Mouse (Mus musculus) intestine, embryonic 16.5 days (tissue): ENCODE results near the gene Uck2. TPM values are rescaled to one million over a fixed set of nuclear protein-coding genes. Genes with fewer than 3 reads are reported as not detected.

Source experiments
- ATAC-seq: fragments of 200-750 bp; cut with Nextera tagmentation; 2 replicates; pipeline ENCODE4 v1.8.0; 2017; ENCODE audit warnings: moderate TSS enrichment, moderate library complexity
- H3K27ac ChIP-seq: fragments of 300-500 bp; sonication (generic); 2 replicates; pipeline ENCODE4 v1.5.1; 2014; ENCODE audit warnings: mild to moderate bottlenecking, low read length
- H3K27me3 ChIP-seq: fragments of 300-500 bp; sonication (generic); replicated peaks from 2 replicates; pipeline ENCODE4 v1.6.1; 2014; ENCODE audit warnings: low read length, control low read depth, mixed read lengths; ENCODE audit not compliant: control insufficient read depth, insufficient read depth
- H3K36me3 ChIP-seq: fragments of 300-500 bp; sonication (generic); 2 replicates; pipeline ENCODE4 v1.6.1; 2014; ENCODE audit warnings: low read length, control low read depth; ENCODE audit not compliant: control insufficient read depth, insufficient read depth
- H3K4me1 ChIP-seq: fragments of 300-500 bp; sonication (generic); 2 replicates; pipeline ENCODE4 v1.6.1; 2014; ENCODE audit warnings: low read length, control low read depth, mixed read lengths; ENCODE audit not compliant: control insufficient read depth, insufficient read depth
- H3K4me2 ChIP-seq: fragments of 300-500 bp; sonication (generic); 2 replicates; pipeline ENCODE4 v1.6.1; 2014; ENCODE audit warnings: low read depth, low read length, control low read depth
- H3K4me3 ChIP-seq: fragments of 300-500 bp; sonication (generic); 2 replicates; pipeline ENCODE4 v1.5.1; 2014; ENCODE audit warnings: mild to moderate bottlenecking, low read length
- H3K9ac ChIP-seq: fragments of 300-500 bp; sonication (generic); 2 replicates; pipeline ENCODE4 v1.6.1; 2014; ENCODE audit warnings: low read depth, low read length
- H3K9me3 ChIP-seq: fragments of 300-500 bp; sonication (generic); 2 replicates; pipeline ENCODE4 v1.6.1; 2016; ENCODE audit warnings: low read length, control low read depth; ENCODE audit not compliant: control insufficient read depth
- WGBS: fragments of 180-500 bp; shearing (Covaris S2); extraction: QIAGEN DNeasy Blood & Tissue Kit; methylation state at CpG from one replicate; pipeline ENCODE4 v1.1.7; 2014; 5-methylcytosine and 5-hydroxymethylcytosine counted together
- polyA plus RNA-seq: library from polyadenylated mRNA; unstranded; fragments of >200 nt; fragmentation: Nextera tagmentation; extraction: Ambion mirVana; gene quantifications from 2 replicates; pipeline ENCODE4 v1.2.1, GENCODE M21; 2015

Gene Uck2
- polyA plus RNA-seq, 1 experiment from 2014 or later = 36.8 TPM

DNA sequence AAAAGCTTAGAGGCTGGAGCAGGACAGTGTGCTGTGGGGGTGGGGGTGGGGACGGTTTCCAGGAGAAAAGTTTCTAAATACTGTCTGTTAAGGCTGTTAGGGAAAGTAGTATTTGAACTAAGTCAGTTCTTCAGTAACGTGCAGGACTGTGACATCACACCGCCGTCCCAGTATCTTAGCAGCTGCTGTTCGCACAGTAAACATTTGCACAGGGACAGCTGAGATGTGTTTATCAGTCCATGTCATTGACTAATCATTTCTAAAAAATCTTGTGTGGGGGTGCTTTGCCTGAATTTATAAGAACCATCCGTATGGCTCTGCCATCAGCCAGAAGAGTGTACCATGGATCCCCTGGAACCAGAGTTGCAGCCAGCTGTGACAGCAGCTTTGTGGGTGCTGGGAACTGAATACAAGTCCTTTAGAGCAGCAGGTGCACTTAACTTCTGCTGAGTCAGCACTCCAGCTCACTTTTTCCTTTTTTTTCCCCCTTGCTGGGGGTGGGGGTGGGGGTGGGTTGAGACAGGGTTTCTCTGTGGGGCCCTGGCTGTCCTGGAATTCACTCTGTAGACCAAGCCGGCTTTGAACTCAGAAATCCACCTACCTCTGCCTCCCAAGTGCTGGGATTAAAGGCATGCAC is 20.5 kb upstream of the Uck2 start:
- ATAC-seq = no peak
- Histone ChIP-seq H3K27me3 (no peaks in the 10 kb centered on the region), H3K4me2 (no peak overlapping the region), H3K9me3 (no peaks in the 10 kb centered on the region), H3K4me3 (no peak overlapping the region), H3K9ac (no peak overlapping the region), H3K36me3 (0 out of 2 replicates have a peak, but pooled peaks cover 2% of the 10 kb centered on the region), H3K4me1 (peaks cover 5% of the 10 kb centered on the region), H3K27ac (no peak overlapping the region)
- WGBS = 32% methylated on average over 7 of the region's 7 CpGs

DNA sequence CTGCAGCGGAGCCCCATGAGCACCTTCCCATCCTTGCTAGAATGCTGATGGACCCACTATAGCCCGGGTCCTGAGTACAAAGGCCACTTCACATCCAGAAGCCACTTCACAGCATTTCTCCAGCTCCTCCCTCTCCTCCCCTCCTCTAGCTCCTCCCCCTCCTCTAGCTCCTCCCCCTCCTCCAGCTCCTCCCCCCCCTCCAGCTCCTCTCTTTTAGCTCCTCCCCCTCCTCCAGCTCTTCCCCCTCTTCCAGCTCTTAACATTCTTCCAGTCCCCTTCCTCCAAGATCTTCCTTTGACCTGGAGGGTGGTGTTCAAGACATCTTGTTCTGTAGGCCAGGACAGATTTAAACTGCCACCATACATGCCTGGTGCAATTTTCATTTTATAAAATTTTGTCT is 15.0 kb upstream of the Uck2 start:
- ATAC-seq = no peak
- H3K36me3 ChIP-seq = no peaks in the 10 kb centered on the region
- H3K4me3 ChIP-seq = no peak overlapping the region
- 73% methylated on average over 2 of the region's 2 CpGs for WGBS
- H3K4me1 ChIP-seq = no peaks in the 10 kb centered on the region
- H3K27me3 ChIP-seq = no peaks in the 10 kb centered on the region
- no peak overlapping the region for H3K27ac ChIP-seq
- H3K4me2 ChIP-seq = no peak overlapping the region
- H3K9ac ChIP-seq = no peak overlapping the region
- H3K9me3 ChIP-seq = no peaks in the 10 kb centered on the region

DNA sequence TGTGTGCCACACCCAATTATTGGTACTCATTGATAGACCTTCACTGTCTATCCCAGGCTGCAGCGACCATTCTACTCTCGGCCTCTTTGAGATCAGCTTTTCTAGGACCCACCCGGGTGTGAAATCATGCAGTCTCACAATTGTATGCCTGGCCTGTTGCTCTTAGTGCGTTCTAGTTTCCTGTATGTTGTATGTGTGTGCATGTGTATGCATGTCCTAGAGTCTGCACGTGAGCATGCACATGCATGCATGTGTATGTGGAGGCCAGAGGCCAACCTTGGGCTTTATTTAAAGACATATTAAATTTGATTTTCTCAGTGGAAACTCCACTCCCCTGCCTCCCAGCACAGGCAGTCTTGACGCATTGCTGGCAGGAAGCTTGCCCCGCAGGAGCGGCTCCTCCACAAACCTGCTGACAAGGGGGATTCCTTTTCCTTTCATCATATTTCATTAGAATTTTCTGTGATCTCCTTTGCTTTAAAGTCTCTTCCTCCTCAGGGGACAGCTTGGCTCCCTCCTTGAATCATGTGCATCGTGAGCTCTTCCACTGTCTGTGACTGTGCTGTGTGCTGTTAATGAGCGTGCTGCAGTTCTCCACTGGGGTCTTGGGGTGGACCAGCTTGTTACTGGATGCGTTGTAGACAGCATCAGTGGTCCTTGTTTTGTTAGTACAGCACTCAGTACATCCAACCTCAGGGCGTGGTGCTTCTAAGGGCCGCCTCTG is 10.7 kb upstream of the Uck2 start:
- no peak for ATAC-seq
- Histone ChIP-seq H3K9ac (no peak overlapping the region), H3K4me3 (no peak overlapping the region), H3K27ac (no peak overlapping the region), H3K36me3 (no peaks in the 10 kb centered on the region), H3K4me1 (no peaks in the 10 kb centered on the region), H3K4me2 (no peak overlapping the region), H3K27me3 (0 out of 2 replicates have a peak, but pooled peaks cover 2% of the 10 kb centered on the region), H3K9me3 (no peaks in the 10 kb centered on the region)
- WGBS = 67% methylated on average over 13 of the region's 13 CpGs

DNA sequence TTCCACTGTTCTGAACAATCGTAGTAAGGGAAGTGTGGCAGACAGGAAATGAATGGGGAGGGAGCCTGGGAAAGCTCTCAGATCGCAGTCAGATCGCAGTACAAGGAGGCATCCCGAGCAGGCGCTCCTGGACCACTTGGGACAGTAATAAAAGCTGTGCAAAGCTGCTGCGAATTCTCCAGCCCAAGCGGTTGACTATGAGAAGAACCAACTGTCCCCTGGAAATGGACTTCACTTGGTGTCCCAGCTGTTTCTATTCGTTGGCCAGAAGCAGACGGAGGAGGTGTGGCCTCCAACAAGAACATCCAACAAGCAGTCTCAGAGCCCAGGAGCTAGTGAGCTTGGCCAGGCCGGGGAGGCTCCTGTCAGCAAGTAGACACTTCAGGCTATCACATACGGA is 7.3 kb upstream of the Uck2 start:
- peak; percentile 66 for ATAC-seq
- WGBS = 29% methylated on average over 11 of the region's 11 CpGs
- no peak overlapping the region; the same call in 1 of the 2 replicates for H3K27ac ChIP-seq
- H3K9ac ChIP-seq = no peak overlapping the region
- no peak overlapping the region for H3K4me3 ChIP-seq
- peaks cover 6% of the 10 kb centered on the region for H3K4me1 ChIP-seq
- H3K4me2 ChIP-seq = no peak overlapping the region
- H3K27me3 ChIP-seq = 0 out of 2 replicates have a peak, but pooled peaks cover 11% of the 10 kb centered on the region
- H3K36me3 ChIP-seq = no peaks in the 10 kb centered on the region
- no peaks in the 10 kb centered on the region for H3K9me3 ChIP-seq

DNA sequence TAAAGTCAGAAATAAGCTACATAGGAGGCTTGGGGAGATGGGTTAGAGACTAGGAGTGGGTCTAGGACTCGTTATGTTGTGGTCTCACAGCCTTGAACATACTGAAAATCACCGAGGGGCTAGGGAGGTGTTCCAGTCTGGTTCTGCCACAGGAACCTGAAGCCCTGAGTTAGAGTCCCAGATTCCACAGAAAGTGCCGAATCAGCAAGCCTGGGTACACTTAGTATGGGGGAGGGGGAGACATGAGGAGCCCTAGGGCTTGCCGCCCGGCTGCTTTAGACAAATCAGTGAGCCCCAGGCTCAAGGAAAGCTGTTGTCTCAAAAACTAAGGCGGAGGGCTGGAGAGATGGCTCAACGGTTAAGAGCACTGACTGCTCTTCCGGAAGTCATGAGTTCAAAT is 6.5 kb upstream of the Uck2 start:
- H3K9me3 ChIP-seq = no peaks in the 10 kb centered on the region
- no peaks in the 10 kb centered on the region for H3K36me3 ChIP-seq
- no peak overlapping the region for H3K27ac ChIP-seq
- ATAC-seq = no peak
- H3K4me2 ChIP-seq = no peak overlapping the region
- WGBS = 83% methylated on average over 8 of the region's 8 CpGs
- peaks cover 6% of the 10 kb centered on the region for H3K4me1 ChIP-seq
- H3K9ac ChIP-seq = no peak overlapping the region
- no peak overlapping the region for H3K4me3 ChIP-seq
- H3K27me3 ChIP-seq = 0 out of 2 replicates have a peak, but pooled peaks cover 16% of the 10 kb centered on the region

DNA sequence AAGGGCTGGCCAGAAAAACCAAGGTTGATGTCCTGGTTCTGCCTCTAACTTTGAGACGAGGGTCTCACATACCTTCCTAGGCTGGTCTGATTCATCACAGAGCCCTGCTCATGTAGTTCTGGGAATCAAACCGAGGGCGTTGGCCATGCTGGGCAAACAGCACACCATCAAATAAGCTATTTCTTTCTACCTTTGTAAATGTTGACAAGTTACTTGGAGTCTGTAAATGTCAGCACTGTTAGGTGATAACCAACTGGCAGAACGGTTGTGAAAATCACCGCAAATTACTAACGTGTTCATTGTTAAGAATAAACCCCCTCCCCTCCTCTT is 5.1 kb upstream of the Uck2 start:
- H3K27ac ChIP-seq = no peak overlapping the region
- WGBS = 22% methylated on average over 6 of the region's 6 CpGs
- 0 out of 2 replicates have a peak, but pooled peaks cover 16% of the 10 kb centered on the region for H3K27me3 ChIP-seq

DNA sequence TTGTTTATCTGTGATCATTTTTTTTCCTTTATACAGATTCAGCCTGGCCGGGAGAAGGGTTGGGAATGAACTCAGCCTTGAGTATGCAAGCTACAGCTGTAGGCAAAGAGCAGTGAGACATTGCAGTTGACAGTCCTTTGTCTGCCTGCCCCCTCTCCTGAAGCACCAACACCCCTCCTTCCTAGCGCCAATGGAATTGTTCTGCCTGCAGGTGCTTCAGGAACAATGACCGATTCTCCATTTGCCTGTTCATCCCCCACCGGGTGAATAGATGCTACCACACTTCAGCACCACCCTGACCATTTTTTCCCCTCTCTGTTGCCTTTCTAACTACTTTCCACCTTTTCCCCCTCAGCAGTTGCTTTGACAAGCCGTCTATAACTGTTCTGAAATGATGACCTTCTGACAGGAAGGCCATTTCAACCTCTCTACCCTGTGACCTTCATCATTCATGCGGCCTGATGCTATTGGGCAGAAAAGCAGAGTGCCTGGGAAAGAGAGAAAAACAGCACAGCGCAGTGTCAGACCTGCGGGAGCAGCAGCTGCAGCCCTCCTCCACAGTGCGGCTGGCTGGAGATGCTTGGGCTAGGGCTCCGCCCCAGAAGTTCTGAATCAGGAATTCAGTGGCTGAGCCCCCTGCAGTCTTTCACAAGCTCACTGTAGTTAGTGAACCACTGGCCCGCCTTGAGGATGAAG is 4.6 kb upstream of the Uck2 start:
- H3K4me1 ChIP-seq = peaks cover 6% of the 10 kb centered on the region
- H3K4me3 ChIP-seq = no peak overlapping the region
- ATAC-seq = no peak
- 11% methylated on average over 11 of the region's 11 CpGs for WGBS
- H3K27ac ChIP-seq = no peak overlapping the region
- H3K9me3 ChIP-seq = no peaks in the 10 kb centered on the region
- no peaks in the 10 kb centered on the region for H3K36me3 ChIP-seq
- 0 out of 2 replicates have a peak, but pooled peaks cover 16% of the 10 kb centered on the region for H3K27me3 ChIP-seq
- H3K9ac ChIP-seq = no peak overlapping the region
- no peak overlapping the region for H3K4me2 ChIP-seq

More for the DNA sequence above, 5.1 kb upstream of the Uck2 start:
- ATAC-seq = no peak
- Histone ChIP-seq H3K9ac (no peak overlapping the region), H3K4me1 (peaks cover 6% of the 10 kb centered on the region), H3K4me3 (no peak overlapping the region), H3K36me3 (no peaks in the 10 kb centered on the region), H3K4me2 (no peak overlapping the region), H3K9me3 (no peaks in the 10 kb centered on the region)

DNA sequence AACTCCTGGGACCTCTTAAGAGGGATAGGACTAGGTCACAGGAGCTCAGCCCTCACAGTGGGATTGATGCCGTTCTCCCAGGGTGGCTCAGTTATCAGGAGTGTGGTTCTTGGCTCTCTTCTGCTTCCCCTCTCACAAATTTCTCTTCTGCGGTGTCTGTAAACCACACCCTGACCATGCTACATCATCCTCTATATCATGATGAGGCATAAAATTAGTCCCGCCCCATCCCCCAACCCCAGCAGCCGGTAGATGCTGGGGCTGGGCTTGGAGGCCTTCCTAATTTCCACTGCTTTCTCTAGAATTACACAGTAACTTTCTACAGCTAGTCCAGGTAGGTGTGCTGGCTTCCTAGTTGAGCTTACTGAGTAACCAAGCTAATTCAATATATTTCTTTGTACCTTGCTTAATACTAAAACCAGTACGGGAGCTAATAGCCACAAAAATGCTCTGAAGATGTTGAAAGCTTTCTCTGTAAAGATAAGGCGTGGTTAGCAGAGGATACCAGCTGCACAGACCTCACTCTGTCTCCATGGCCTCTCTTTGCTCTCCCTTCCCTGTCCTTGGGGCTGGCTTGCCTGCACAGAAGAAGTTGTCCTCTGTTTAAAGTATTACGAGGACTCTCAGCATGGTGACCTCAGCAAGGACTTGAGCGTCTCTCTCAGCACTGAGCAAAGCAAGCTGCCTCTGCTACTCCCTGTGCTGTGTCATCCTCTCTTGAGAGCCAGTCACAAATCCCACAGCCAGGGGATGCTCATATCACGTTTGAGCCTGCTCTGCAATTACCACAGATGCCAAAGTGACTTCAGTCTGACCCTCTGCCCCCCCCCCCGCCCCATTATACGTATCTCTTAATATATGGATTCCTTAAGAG is 3.8 kb upstream of the Uck2 start:
- Histone ChIP-seq H3K4me3 (no peak overlapping the region), H3K4me2 (no peak overlapping the region), H3K9ac (no peak overlapping the region), H3K36me3 (no peaks in the 10 kb centered on the region), H3K4me1 (peaks cover 6% of the 10 kb centered on the region), H3K9me3 (no peaks in the 10 kb centered on the region), H3K27ac (no peak overlapping the region), H3K27me3 (0 out of 2 replicates have a peak, but pooled peaks cover 16% of the 10 kb centered on the region)
- WGBS = 39% methylated on average over 11 of the region's 11 CpGs
- no peak for ATAC-seq

DNA sequence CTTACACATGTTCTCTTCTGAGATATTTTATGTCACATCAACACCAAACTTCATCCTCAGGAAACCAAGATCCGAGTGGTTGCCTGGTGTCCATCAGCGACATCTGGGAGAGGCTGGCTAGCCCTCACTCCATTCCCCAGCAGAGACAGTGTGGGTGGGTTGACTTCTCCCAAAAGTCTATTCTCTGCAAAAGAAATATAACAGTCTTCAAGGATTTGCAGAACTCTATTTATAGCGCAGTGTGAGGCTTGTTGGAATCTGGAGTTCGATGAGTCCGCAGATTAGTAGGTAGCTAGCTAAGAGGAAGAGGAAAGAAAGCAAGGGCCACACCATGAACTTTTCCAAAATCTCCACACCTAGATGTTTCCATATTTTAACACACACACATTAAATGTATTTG is 2.0 kb upstream of the Uck2 start:
- Histone ChIP-seq H3K4me1 (peaks cover 6% of the 10 kb centered on the region), H3K4me3 (no peak overlapping the region), H3K9ac (no peak overlapping the region), H3K36me3 (no peaks in the 10 kb centered on the region), H3K4me2 (no peak overlapping the region), H3K27me3 (0 out of 2 replicates have a peak, but pooled peaks cover 16% of the 10 kb centered on the region), H3K9me3 (no peaks in the 10 kb centered on the region), H3K27ac (no peak overlapping the region)
- ATAC-seq = no peak
- 75% methylated on average over 5 of the region's 5 CpGs for WGBS
